Mouse (Mus musculus): ENCODE data around the gene Med12.

DNA sequence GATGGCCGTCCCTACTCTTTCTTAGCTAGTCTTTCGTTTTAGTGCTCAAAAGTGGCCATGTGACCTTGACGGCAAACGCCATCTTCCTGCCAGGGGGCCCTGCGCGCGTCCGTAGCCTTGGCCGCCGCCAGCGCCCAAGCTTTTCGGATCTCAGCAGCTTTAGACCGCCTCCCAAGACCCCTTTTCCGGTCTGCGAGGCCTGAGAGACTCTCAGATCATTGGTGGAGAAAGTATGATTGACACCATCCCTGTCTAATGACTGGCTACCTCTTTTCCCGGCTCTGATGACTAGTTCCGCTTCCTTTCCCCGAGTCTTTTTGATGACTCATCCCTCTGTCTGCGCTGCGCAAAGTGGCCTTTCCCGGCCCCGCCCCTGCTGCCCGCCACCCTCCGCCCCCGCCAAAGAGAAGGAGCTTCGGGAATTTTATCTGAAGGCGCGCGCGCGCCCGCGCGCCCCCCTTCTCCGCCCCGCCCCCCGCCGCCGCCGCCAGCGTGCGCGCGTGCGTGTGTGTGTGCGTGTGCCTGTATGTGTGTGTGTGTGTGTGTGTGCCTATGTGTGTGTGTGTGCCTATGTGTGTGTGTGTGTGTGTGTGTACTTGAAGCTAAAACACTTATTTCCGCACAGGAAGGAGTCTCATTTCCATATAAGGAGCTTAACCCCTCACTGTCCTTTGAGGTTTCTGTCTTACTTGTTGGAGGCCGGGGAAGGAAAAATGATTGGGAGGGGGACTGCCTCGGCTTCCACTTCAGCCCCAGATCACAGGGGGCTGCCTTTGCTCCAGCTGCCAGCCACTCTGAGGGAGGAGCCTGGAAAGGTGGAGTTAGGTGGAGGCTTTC is 58.8 kb downstream of the Med12 start:
- TF ChIP-seq CTCF (IDR thresholded peaks at IDR 0.05; ENCODE audit: low read depth, low read length) (no peak), POLR2A (IDR thresholded peaks at IDR 0.05; ENCODE audit: borderline replicate concordance, low read depth, low read length) (no peak)
